In genomic region chr16:47418680-47419252, GRCm38 (mm10) we compare ENCODE assay signal across 17 mouse cellular contexts.
DNase-seq lines count a peak whose midpoint lies in the region; ATAC-seq and TF ChIP-seq lines count a peak whose summit lies in the region.
"Had no signal": no experiment of that assay in that cellular context is flagged by ENCODE, and none has a peak within 500 bp of the region (broad histone marks: within the 10 kb centered on the region; RNA-seq: fewer than 3 reads in every experiment).

No protein-coding gene starts in this region.

- H3K4me3 ChIP-seq in hindbrain, postnatal 0 days (ENCODE audit: low read length), result no peak overlapping the region
- H3K4me3 ChIP-seq in hindbrain, embryonic 13.5 days, result no peak overlapping the region
- no peak overlapping the region for H3K4me3 ChIP-seq in lung, embryonic 15.5 days
- H3K4me3 ChIP-seq in forebrain, embryonic 14.5 days (ENCODE audit: low read depth, low read length), result no peak overlapping the region
- H3K4me3 ChIP-seq: heart, embryonic 10.5 days had no signal

- WGBS in hindbrain, postnatal 0 days, result 53% methylated on average over 3 of the region's 3 CpGs
- 70% methylated on average over 3 of the region's 3 CpGs for WGBS in hindbrain, embryonic 13.5 days
- WGBS in lung, embryonic 15.5 days, result 30% methylated on average over 3 of the region's 3 CpGs
- 35% methylated on average over 3 of the region's 3 CpGs for WGBS in forebrain, embryonic 14.5 days

- no peak overlapping the region for H3K9ac ChIP-seq in hindbrain, postnatal 0 days (replicated peaks; ENCODE audit: low read length)
- H3K9ac ChIP-seq in hindbrain, embryonic 13.5 days, result no peak overlapping the region
- H3K9ac ChIP-seq in lung, embryonic 15.5 days, result no peak overlapping the region
- H3K9ac ChIP-seq in forebrain, embryonic 14.5 days (ENCODE audit: low read length), result no peak overlapping the region
- H3K9ac ChIP-seq: liver, postnatal 0 days had no signal

- no peak for TF ChIP-seq CTCF in hindbrain, postnatal 0 days (IDR thresholded peaks at IDR 0.05; ENCODE audit: low read depth)
- TF ChIP-seq CTCF in brain, embryonic 14.5 days (IDR thresholded peaks at IDR 0.05; ENCODE audit: borderline replicate concordance, extremely low read depth, insufficient read depth, insufficient read length), result no peak

- H3K4me1 ChIP-seq in hindbrain, postnatal 0 days (ENCODE audit: insufficient read depth, low read length), result no peaks in the 10 kb centered on the region
- no peaks in the 10 kb centered on the region for H3K4me1 ChIP-seq in hindbrain, embryonic 13.5 days (replicated peaks)
- H3K4me1 ChIP-seq in lung, embryonic 15.5 days, result no peaks in the 10 kb centered on the region; the same call in 1 of the 2 replicates
- 0 out of 2 replicates have a peak, but pooled peaks cover 3% of the 10 kb centered on the region for H3K4me1 ChIP-seq in forebrain, embryonic 14.5 days (ENCODE audit: control insufficient read depth, insufficient read depth, low read length)
- H3K4me1 ChIP-seq: heart, embryonic 10.5 days had no signal

- DNase-seq in hindbrain, postnatal 0 days (ENCODE audit: low spot score), result peak; percentile 3
- no peak for DNase-seq in lung, adult 18-20 months
- DNase-seq in brain, embryonic 14.5 days (ENCODE audit: low read depth), result peak; percentile 64
- DNase-seq in forebrain, embryonic 14.5 days (ENCODE audit: low spot score), result peak; percentile 43
- DNase-seq in gastrocnemius, postnatal 25 days, result no peak
- no peak for DNase-seq in heart, adult 11 months
- DNase-seq: adrenal gland, adult 2 months; cerebellum, adult 9-10 months; gastrocnemius, postnatal 10 days; heart, postnatal 36 days; liver, postnatal 0 days; right cerebral cortex, postnatal 25 days; thymus, postnatal 25 days had no signal

- H3K9me3 ChIP-seq in hindbrain, postnatal 0 days (ENCODE audit: low read length), result no peaks in the 10 kb centered on the region
- H3K9me3 ChIP-seq in hindbrain, embryonic 13.5 days, result no peaks in the 10 kb centered on the region
- no peaks in the 10 kb centered on the region for H3K9me3 ChIP-seq in lung, embryonic 15.5 days
- no peaks in the 10 kb centered on the region for H3K9me3 ChIP-seq in forebrain, embryonic 14.5 days (replicated peaks; ENCODE audit: control insufficient read depth, low read length)
- H3K9me3 ChIP-seq: G1E; heart, embryonic 10.5 days had no signal

- no peak for ATAC-seq in hindbrain, postnatal 0 days
- no peak for ATAC-seq in hindbrain, embryonic 13.5 days (ENCODE audit: low FRiP score)
- peak; percentile 72; the same call in 1 of the 2 replicates for ATAC-seq in lung, embryonic 15.5 days (ENCODE audit: borderline replicate concordance, extremely low read depth, low FRiP score, low TSS enrichment)
- peak; percentile 65 for ATAC-seq in forebrain, embryonic 14.5 days
- ATAC-seq: liver, postnatal 0 days had no signal

- no peak overlapping the region for H3K4me2 ChIP-seq in hindbrain, postnatal 0 days (ENCODE audit: low read depth, low read length)
- H3K4me2 ChIP-seq in hindbrain, embryonic 13.5 days, result no peak overlapping the region
- H3K4me2 ChIP-seq in lung, embryonic 15.5 days, result no peak overlapping the region
- no peak overlapping the region for H3K4me2 ChIP-seq in forebrain, embryonic 14.5 days (ENCODE audit: low read length)

- H3K27me3 ChIP-seq in hindbrain, postnatal 0 days (ENCODE audit: insufficient read depth, low read length), result no peaks in the 10 kb centered on the region
- H3K27me3 ChIP-seq in hindbrain, embryonic 13.5 days, result no peaks in the 10 kb centered on the region
- H3K27me3 ChIP-seq in lung, embryonic 15.5 days, result no peaks in the 10 kb centered on the region
- no peaks in the 10 kb centered on the region for H3K27me3 ChIP-seq in forebrain, embryonic 14.5 days (replicated peaks; ENCODE audit: control insufficient read depth, insufficient read depth, low read length)

- H3K36me3 ChIP-seq in hindbrain, postnatal 0 days (ENCODE audit: insufficient read depth, low read length), result no peaks in the 10 kb centered on the region
- no peaks in the 10 kb centered on the region for H3K36me3 ChIP-seq in hindbrain, embryonic 13.5 days
- no peaks in the 10 kb centered on the region for H3K36me3 ChIP-seq in lung, embryonic 15.5 days
- no peaks in the 10 kb centered on the region for H3K36me3 ChIP-seq in forebrain, embryonic 14.5 days (ENCODE audit: control insufficient read depth, insufficient read depth, low read length)
- H3K36me3 ChIP-seq: G1E; heart, embryonic 10.5 days had no signal

- TF ChIP-seq POLR2A in brain, embryonic 14.5 days (IDR thresholded peaks at IDR 0.05; ENCODE audit: borderline replicate concordance, extremely low read depth, insufficient read depth, insufficient read length, poor library complexity, severe bottlenecking), result no peak

- H3K27ac ChIP-seq in hindbrain, postnatal 0 days, result no peak overlapping the region
- no peak overlapping the region for H3K27ac ChIP-seq in hindbrain, embryonic 13.5 days
- H3K27ac ChIP-seq in lung, embryonic 15.5 days, result no peak overlapping the region
- H3K27ac ChIP-seq in forebrain, embryonic 14.5 days (ENCODE audit: low read depth, low read length), result no peak overlapping the region
- H3K27ac ChIP-seq: heart, embryonic 10.5 days had no signal

Comparison
In these comparisons a context has a peak if more than half of its experiments do, and no peak if none do; other contexts are left out.
1. ATAC-seq: peak in lung, embryonic 15.5 days (single experiment) and forebrain, embryonic 14.5 days (single experiment); none in hindbrain, postnatal 0 days (single experiment) and hindbrain, embryonic 13.5 days (single experiment).
2. DNase-seq: peak in hindbrain, postnatal 0 days (single experiment), brain, embryonic 14.5 days (single experiment) and forebrain, embryonic 14.5 days (single experiment); none in lung, adult 18-20 months (0 of 2), gastrocnemius, postnatal 25 days (single experiment) and heart, adult 11 months (single experiment).